Mouse (Mus musculus) ES-E14 (cell line): ENCODE data around the gene Tmem205.

Source experiments
- HCFC1 ChIP-seq: IDR thresholded peaks from 2 replicates; pipeline ENCODE4 v1.6.1; 2012; ENCODE audit warnings: low read length, inconsistent platforms, borderline replicate concordance; ENCODE audit not compliant: insufficient read depth
- MAFK ChIP-seq: IDR thresholded peaks from 2 replicates; pipeline ENCODE4 v1.6.1; 2014; ENCODE audit warnings: mild to moderate bottlenecking, low read depth, low read length, inconsistent platforms; ENCODE audit not compliant: insufficient read depth
- ZC3H11A ChIP-seq: IDR thresholded peaks from 2 replicates; pipeline ENCODE4 v1.6.1; 2012; ENCODE audit warnings: low read depth, mild to moderate bottlenecking, inconsistent platforms, low read length, borderline replicate concordance

DNA sequence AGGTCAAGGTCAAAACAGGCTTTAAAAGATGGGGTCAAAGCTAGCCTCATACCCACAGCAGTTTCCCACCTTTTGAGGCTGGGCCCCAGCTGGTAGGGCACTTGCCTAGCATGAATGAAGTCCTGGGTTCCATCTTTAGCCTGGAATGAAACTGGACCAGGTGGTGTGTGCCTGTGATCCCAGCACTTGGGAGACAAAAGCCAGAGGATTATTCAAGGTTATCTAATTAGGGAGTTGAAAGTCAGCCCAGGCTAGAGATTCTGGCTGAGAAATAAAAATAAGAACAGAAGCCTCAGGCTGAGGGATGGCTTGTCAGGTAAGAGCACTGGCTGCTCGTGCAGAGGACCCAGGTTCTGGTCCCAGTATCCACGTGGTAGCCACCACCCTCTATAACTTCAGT, 4.7 kb upstream of the Tmem205 start:
- TF ChIP-seq ZC3H11A (no peak), HCFC1 (no peak), MAFK (no peak)
